Mouse (Mus musculus): ENCODE data around the gene Pawr. TPM values are rescaled to one million over a fixed set of nuclear protein-coding genes. Genes with fewer than 3 reads are reported as not detected.

The Pawr gene
- polyA plus RNA-seq, 1 experiment from 2014 or later: 4.2 TPM

GRCm38 (mm10) chr10:108452421-108452820, 120.5 kb downstream of the Pawr start:
- H3K9me3 ChIP-seq (replicated peaks; ENCODE audit: control insufficient read depth, low read length): no peaks in the 10 kb centered on the region
- no peak overlapping the region for H3K9ac ChIP-seq (ENCODE audit: low read length)
- no peak for ATAC-seq
- H3K4me2 ChIP-seq (ENCODE audit: low read length): no peak overlapping the region
- WGBS: 93% methylated on average over 9 of the region's 9 CpGs
- no peak overlapping the region for H3K4me3 ChIP-seq (ENCODE audit: low read depth, low read length)
- H3K27ac ChIP-seq (ENCODE audit: low read depth, low read length): no peak overlapping the region
- no peaks in the 10 kb centered on the region for H3K4me1 ChIP-seq (ENCODE audit: control insufficient read depth, insufficient read depth, low read length)
- DNase-seq (ENCODE audit: low spot score): no peak
- no peaks in the 10 kb centered on the region for H3K36me3 ChIP-seq (ENCODE audit: control insufficient read depth, insufficient read depth, low read length)
- H3K27me3 ChIP-seq (replicated peaks; ENCODE audit: control insufficient read depth, insufficient read depth, low read length): no peaks in the 10 kb centered on the region

DNA sequence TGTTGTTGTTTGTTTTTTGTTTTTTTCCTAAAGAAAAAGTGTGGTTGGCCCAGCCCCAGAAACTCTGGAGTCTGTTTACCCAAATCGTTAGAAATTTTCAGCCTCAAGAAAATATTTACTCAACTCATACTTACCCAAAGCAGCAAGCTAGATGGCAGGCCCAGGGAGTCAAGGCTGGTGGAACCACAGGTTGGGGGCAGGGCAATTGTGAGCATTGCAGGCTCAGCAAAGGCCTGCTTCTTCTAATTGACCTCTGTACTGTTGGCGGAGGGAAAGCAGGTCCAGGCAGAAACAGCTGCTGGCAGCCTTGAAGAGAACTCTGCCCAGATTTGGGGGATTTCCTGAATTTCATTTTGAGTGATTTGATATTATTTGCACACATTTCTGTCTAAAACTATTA, 121.6 kb downstream of the Pawr start:
- H3K9me3 ChIP-seq (replicated peaks; ENCODE audit: control insufficient read depth, low read length): no peaks in the 10 kb centered on the region
- H3K4me2 ChIP-seq (ENCODE audit: low read length): no peak overlapping the region
- H3K9ac ChIP-seq (ENCODE audit: low read length): no peak overlapping the region
- no peak overlapping the region for H3K27ac ChIP-seq (ENCODE audit: low read depth, low read length)
- H3K36me3 ChIP-seq (ENCODE audit: control insufficient read depth, insufficient read depth, low read length): no peaks in the 10 kb centered on the region
- H3K27me3 ChIP-seq (replicated peaks; ENCODE audit: control insufficient read depth, insufficient read depth, low read length): no peaks in the 10 kb centered on the region
- ATAC-seq (no peak), DNase-seq (ENCODE audit: low spot score) (no peak)
- no peaks in the 10 kb centered on the region for H3K4me1 ChIP-seq (ENCODE audit: control insufficient read depth, insufficient read depth, low read length)
- 60% methylated on average over 2 of the region's 2 CpGs for WGBS
- H3K4me3 ChIP-seq (ENCODE audit: low read depth, low read length): no peak overlapping the region

DNA sequence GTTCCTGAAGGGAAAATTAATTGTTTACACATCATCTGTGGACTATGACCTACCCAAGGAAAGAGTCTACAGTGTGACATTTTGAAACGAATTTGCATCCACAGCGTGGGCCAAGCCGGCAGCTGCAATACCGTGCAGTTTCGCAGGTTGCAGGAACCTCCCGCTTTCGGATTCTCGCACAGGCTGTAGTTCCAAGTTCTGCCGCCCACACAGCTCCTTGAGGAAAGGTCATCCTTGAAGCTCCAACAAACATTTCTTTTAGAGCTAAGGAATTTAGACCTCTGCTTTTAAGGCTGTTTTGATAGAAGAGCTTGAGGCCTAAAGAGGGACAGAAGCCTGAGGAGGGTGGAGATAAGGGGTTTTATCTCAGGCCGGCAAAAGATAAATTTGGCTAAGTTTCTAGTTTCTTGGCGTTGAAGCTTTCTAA, 122.8 kb downstream of the Pawr start:
- 89% methylated on average over 11 of the region's 11 CpGs for WGBS
- no peak overlapping the region for H3K4me2 ChIP-seq (ENCODE audit: low read length)
- no peaks in the 10 kb centered on the region for H3K4me1 ChIP-seq (ENCODE audit: control insufficient read depth, insufficient read depth, low read length)
- DNase-seq (ENCODE audit: low spot score) (no peak), ATAC-seq (no peak)
- no peak overlapping the region for H3K9ac ChIP-seq (ENCODE audit: low read length)
- no peaks in the 10 kb centered on the region for H3K27me3 ChIP-seq (replicated peaks; ENCODE audit: control insufficient read depth, insufficient read depth, low read length)
- H3K36me3 ChIP-seq (ENCODE audit: control insufficient read depth, insufficient read depth, low read length): no peaks in the 10 kb centered on the region
- no peak overlapping the region for H3K27ac ChIP-seq (ENCODE audit: low read depth, low read length)
- H3K4me3 ChIP-seq (ENCODE audit: low read depth, low read length): no peak overlapping the region
- no peaks in the 10 kb centered on the region for H3K9me3 ChIP-seq (replicated peaks; ENCODE audit: control insufficient read depth, low read length)

- no peak overlapping the region for H3K4me2 ChIP-seq (ENCODE audit: low read length)
- DNase-seq (ENCODE audit: low spot score) (no peak), ATAC-seq (no peak)
- H3K9ac ChIP-seq (ENCODE audit: low read length): no peak overlapping the region
- no peaks in the 10 kb centered on the region for H3K9me3 ChIP-seq (replicated peaks; ENCODE audit: control insufficient read depth, low read length)
- no peak overlapping the region for H3K27ac ChIP-seq (ENCODE audit: low read depth, low read length)
- H3K27me3 ChIP-seq (replicated peaks; ENCODE audit: control insufficient read depth, insufficient read depth, low read length): no peaks in the 10 kb centered on the region
- H3K4me3 ChIP-seq (ENCODE audit: low read depth, low read length): no peak overlapping the region
- WGBS: 80% methylated on average over 10 of the region's 10 CpGs
- H3K36me3 ChIP-seq (ENCODE audit: control insufficient read depth, insufficient read depth, low read length): no peaks in the 10 kb centered on the region
- no peaks in the 10 kb centered on the region for H3K4me1 ChIP-seq (ENCODE audit: control insufficient read depth, insufficient read depth, low read length)
These were observed 123.3 kb downstream of the Pawr start for GRCm38 (mm10) chr10:108455204-108455603.

- Histone ChIP-seq H3K4me1 (ENCODE audit: control insufficient read depth, insufficient read depth, low read length) (no peaks in the 10 kb centered on the region), H3K9me3 (replicated peaks; ENCODE audit: control insufficient read depth, low read length) (no peaks in the 10 kb centered on the region), H3K4me2 (ENCODE audit: low read length) (no peak overlapping the region), H3K27ac (ENCODE audit: low read depth, low read length) (no peak overlapping the region), H3K4me3 (ENCODE audit: low read depth, low read length) (no peak overlapping the region), H3K27me3 (replicated peaks; ENCODE audit: control insufficient read depth, insufficient read depth, low read length) (no peaks in the 10 kb centered on the region), H3K36me3 (ENCODE audit: control insufficient read depth, insufficient read depth, low read length) (no peaks in the 10 kb centered on the region), H3K9ac (ENCODE audit: low read length) (no peak overlapping the region)
- 95% methylated on average over 2 of the region's 2 CpGs for WGBS
- DNase-seq (ENCODE audit: low spot score): peak; percentile 60
- no peak for ATAC-seq
These were observed 124.0 kb downstream of the Pawr start for GRCm38 (mm10) chr10:108455883-108456282.

DNA sequence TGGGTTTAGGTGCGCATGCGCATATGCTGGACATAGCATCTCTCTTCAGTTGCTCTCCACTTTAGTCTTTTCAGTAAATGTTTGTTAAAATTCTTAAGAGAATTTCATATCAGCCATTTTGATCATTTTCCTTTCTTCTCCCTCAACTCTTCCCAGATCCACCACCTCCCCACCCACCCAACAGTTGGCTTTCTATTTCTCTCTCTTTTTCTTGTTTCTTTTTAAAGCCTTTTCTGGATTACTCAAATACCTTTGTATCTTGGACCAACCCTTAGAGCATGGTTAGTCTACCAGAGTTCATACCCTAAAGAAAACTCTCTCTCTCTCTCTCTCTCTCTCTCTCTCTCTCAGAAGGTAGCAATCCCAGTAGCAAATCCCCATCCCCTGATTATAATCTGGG, 125.1 kb downstream of the Pawr start:
- no peaks in the 10 kb centered on the region for H3K4me1 ChIP-seq (ENCODE audit: control insufficient read depth, insufficient read depth, low read length)

GRCm38 (mm10) chr10:108461862-108462261, 129.9 kb downstream of the Pawr start:
- Histone ChIP-seq H3K27me3 (replicated peaks; ENCODE audit: control insufficient read depth, insufficient read depth, low read length) (no peaks in the 10 kb centered on the region), H3K27ac (ENCODE audit: low read depth, low read length) (no peak overlapping the region), H3K4me2 (ENCODE audit: low read length) (no peak overlapping the region), H3K9me3 (replicated peaks; ENCODE audit: control insufficient read depth, low read length) (no peaks in the 10 kb centered on the region), H3K4me3 (ENCODE audit: low read depth, low read length) (no peak overlapping the region), H3K36me3 (ENCODE audit: control insufficient read depth, insufficient read depth, low read length) (no peaks in the 10 kb centered on the region), H3K4me1 (ENCODE audit: control insufficient read depth, insufficient read depth, low read length) (no peaks in the 10 kb centered on the region), H3K9ac (ENCODE audit: low read length) (no peak overlapping the region)
- 38% methylated on average over 2 of the region's 2 CpGs for WGBS
- ATAC-seq: no peak
- no peak for DNase-seq (ENCODE audit: low spot score)

More for the DNA sequence above, 125.1 kb downstream of the Pawr start:
- Histone ChIP-seq H3K27me3 (replicated peaks; ENCODE audit: control insufficient read depth, insufficient read depth, low read length) (no peaks in the 10 kb centered on the region), H3K9me3 (replicated peaks; ENCODE audit: control insufficient read depth, low read length) (no peaks in the 10 kb centered on the region), H3K9ac (ENCODE audit: low read length) (no peak overlapping the region), H3K4me2 (ENCODE audit: low read length) (no peak overlapping the region), H3K27ac (ENCODE audit: low read depth, low read length) (no peak overlapping the region), H3K36me3 (ENCODE audit: control insufficient read depth, insufficient read depth, low read length) (no peaks in the 10 kb centered on the region), H3K4me3 (ENCODE audit: low read depth, low read length) (no peak overlapping the region)
- WGBS: 100% methylated on average over 2 of the region's 2 CpGs
- ATAC-seq: no peak
- DNase-seq (ENCODE audit: low spot score): no peak

Small RNA genes within 50 kb of the gene (microRNA-seq; reads per million reads assigned to microRNA genes)
- not detected for gene Gm25591

Other genes with a start within 250 kb of the Pawr start
- gene Ppp1r12a, start 169.9 kb upstream of the Pawr start, polyA plus RNA-seq (2014; fragmentation: Nextera tagmentation; extraction: Ambion mirVana): 64.9 and 71.5 TPM in 2 replicates